Mouse (Mus musculus) G1E (cell line): ENCODE results near the gene Ptbp1.

Experiments used
- CTCF ChIP-seq: IDR thresholded peaks from 2 replicates; pipeline ENCODE4 v1.5.1; 2012; ENCODE audit warnings: low read depth, low read length, inconsistent platforms, mixed read lengths
- POLR2AphosphoS5 ChIP-seq: IDR thresholded peaks from 2 replicates; pipeline ENCODE4 v1.6.1; 2012; ENCODE audit warnings: low read depth, low read length, inconsistent platforms; ENCODE audit not compliant: insufficient replicate concordance

DNA sequence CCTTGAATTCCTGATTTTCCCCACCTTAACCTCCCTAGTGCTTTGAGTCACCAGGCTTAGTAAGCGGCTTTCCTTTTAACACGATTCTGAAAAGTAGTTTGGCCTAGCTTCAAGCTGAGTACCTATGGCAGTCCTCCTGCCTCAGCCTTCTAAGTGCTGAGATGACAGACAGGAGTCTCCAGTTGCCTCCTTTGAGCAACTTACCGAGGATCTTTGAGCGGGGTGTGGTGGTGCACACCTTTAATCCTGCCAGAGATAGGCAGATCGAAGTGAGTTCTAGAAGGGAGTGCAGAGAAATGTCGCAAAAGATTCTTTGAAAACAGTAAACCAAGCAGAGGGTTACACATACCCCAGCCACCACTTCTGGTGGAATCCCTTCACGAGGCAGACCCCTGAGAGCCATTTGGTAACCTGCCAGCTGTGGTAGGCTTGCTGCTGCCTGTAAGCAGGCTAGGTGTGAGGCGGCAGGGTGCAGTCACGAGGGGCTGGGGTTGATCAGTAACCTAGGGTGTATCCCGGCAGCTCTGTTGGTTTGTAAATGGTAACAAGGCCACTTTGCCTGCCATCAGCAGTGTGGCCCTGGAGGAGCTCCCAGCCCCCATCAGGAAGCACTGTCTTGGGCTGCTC is 1.4 kb downstream of the Ptbp1 start:
- no peak for TF ChIP-seq CTCF
- TF ChIP-seq POLR2AphosphoS5 = no peak
